ENCODE assay signal across 28 mouse cellular contexts in genomic region chr2:79722415-79722814, GRCm38 (mm10). TPM values are rescaled to one million over a fixed set of nuclear protein-coding genes. Genes with fewer than 3 reads are reported as not detected.
A peak's percentile ranks its signal among the peaks of the same experiment; 100 is the strongest.
DNase-seq lines count a peak whose midpoint lies in the region; ATAC-seq and TF ChIP-seq lines count a peak whose summit lies in the region.
"Had no signal": no experiment of that assay in that cellular context is flagged by ENCODE, and none has a peak within 500 bp of the region (broad histone marks: within the 10 kb centered on the region; RNA-seq: fewer than 3 reads in every experiment).

No protein-coding gene starts in this region.

- no peak overlapping the region for H3K4me3 ChIP-seq in embryonic facial prominence, embryonic 11.5 days (ENCODE audit: low read depth, low read length)
- no peak overlapping the region for H3K4me3 ChIP-seq in embryonic facial prominence, embryonic 10.5 days
- no peak overlapping the region for H3K4me3 ChIP-seq in liver, embryonic 13.5 days (replicated peaks)
- no peak overlapping the region for H3K4me3 ChIP-seq in liver, postnatal 0 days (ENCODE audit: low read depth, low read length)
- H3K4me3 ChIP-seq in G1E (ENCODE audit: low read depth, low read length): no peak overlapping the region
- H3K4me3 ChIP-seq in forebrain, postnatal 0 days (ENCODE audit: low read depth, low read length): no peak overlapping the region
- H3K4me3 ChIP-seq: embryonic facial prominence, embryonic 12.5 days; forebrain, embryonic 10.5 days; forebrain, embryonic 12.5 days had no signal

- no peak overlapping the region for H3K9ac ChIP-seq in embryonic facial prominence, embryonic 11.5 days (replicated peaks; ENCODE audit: low read length)
- H3K9ac ChIP-seq in liver, embryonic 13.5 days: no peak overlapping the region
- no peak overlapping the region for H3K9ac ChIP-seq in liver, postnatal 0 days (replicated peaks)
- no peak overlapping the region for H3K9ac ChIP-seq in forebrain, postnatal 0 days
- H3K9ac ChIP-seq: embryonic facial prominence, embryonic 12.5 days; forebrain, embryonic 12.5 days had no signal

- peak; percentile 15 for DNase-seq in embryonic facial prominence, embryonic 11.5 days (ENCODE audit: low spot score)
- no peak for DNase-seq in embryonic facial prominence, embryonic 10.5 days (ENCODE audit: low spot score)
- no peak for DNase-seq in liver, embryonic 13.5 days
- DNase-seq in liver, postnatal 0 days: no peak
- DNase-seq in G1E (ENCODE audit: low spot score): no peak
- peak; percentile 31 for DNase-seq in fat pad, adult 2 months (ENCODE audit: extremely low read depth, low read depth, low spot score)
- no peak for DNase-seq in forebrain, postnatal 0 days
- DNase-seq in kidney, postnatal 14 days: no peak
- DNase-seq: adrenal gland, adult 8-10 months; adrenal gland, postnatal 14 days; adrenal gland, postnatal 36 days; B cell, adult 2 months; cerebellum, adult 11-12 months; cerebellum, adult 2 months; cerebellum, adult 9-10 months; cerebellum, postnatal 10 days; cerebellum, postnatal 25 days had no signal

- WGBS in embryonic facial prominence, embryonic 11.5 days: 60% methylated on average over 1 of the region's 1 CpGs
- 87% methylated on average over 1 of the region's 1 CpGs for WGBS in embryonic facial prominence, embryonic 10.5 days
- 56% methylated on average over 1 of the region's 1 CpGs for WGBS in liver, embryonic 13.5 days (ENCODE audit: insufficient replicate concordance)
- 63% methylated on average over 1 of the region's 1 CpGs for WGBS in liver, postnatal 0 days (ENCODE audit: insufficient replicate concordance)
- WGBS in forebrain, postnatal 0 days: 72% methylated on average over 1 of the region's 1 CpGs

- H3K4me2 ChIP-seq in embryonic facial prominence, embryonic 11.5 days (ENCODE audit: low read depth, low read length): no peak overlapping the region
- no peak overlapping the region for H3K4me2 ChIP-seq in liver, embryonic 13.5 days
- no peak overlapping the region for H3K4me2 ChIP-seq in liver, postnatal 0 days (ENCODE audit: low read depth, low read length)
- no peak overlapping the region for H3K4me2 ChIP-seq in forebrain, postnatal 0 days (ENCODE audit: low read depth)
- H3K4me2 ChIP-seq: embryonic facial prominence, embryonic 12.5 days; forebrain, embryonic 12.5 days had no signal

- no peak for ATAC-seq in embryonic facial prominence, embryonic 11.5 days (replicated peaks; ENCODE audit: insufficient number of reproducible peaks, low FRiP score, low TSS enrichment, low read depth)
- peak; percentile 39; the same call in 1 of the 2 replicates for ATAC-seq in liver, embryonic 13.5 days (ENCODE audit: low read depth)
- no peak for ATAC-seq in liver, postnatal 0 days
- peak; percentile 40 for ATAC-seq in G1E (ENCODE audit: extremely low read depth, insufficient number of reproducible peaks, low FRiP score, poor library complexity, severe bottlenecking)
- no peak for ATAC-seq in forebrain, postnatal 0 days
- ATAC-seq: activated CD4-positive, CD25-positive, alpha-beta regulatory T cell, adult 4 months; CD4-positive, CD25-positive, alpha-beta regulatory T cell, adult 4 months; forebrain, embryonic 14.5 days; forebrain, embryonic 16.5 days; Patski had no signal

- TF ChIP-seq EP300 in liver, postnatal 0 days (IDR thresholded peaks at IDR 0.05; ENCODE audit: low read depth): no peak

- TF ChIP-seq CTCF in liver, postnatal 0 days (IDR thresholded peaks at IDR 0.05; ENCODE audit: low read depth): no peak
- no peak for TF ChIP-seq CTCF in G1E (IDR thresholded peaks at IDR 0.05; ENCODE audit: low read depth, low read length)
- TF ChIP-seq CTCF in forebrain, postnatal 0 days (IDR thresholded peaks at IDR 0.05; ENCODE audit: low read depth): no peak

- H3K27me3 ChIP-seq in embryonic facial prominence, embryonic 11.5 days (ENCODE audit: control insufficient read depth, insufficient read depth, low read length): no peaks in the 10 kb centered on the region
- no peaks in the 10 kb centered on the region for H3K27me3 ChIP-seq in embryonic facial prominence, embryonic 10.5 days (replicated peaks; ENCODE audit: low read depth, poor library complexity, severe bottlenecking)
- H3K27me3 ChIP-seq in liver, embryonic 13.5 days: no peaks in the 10 kb centered on the region
- H3K27me3 ChIP-seq in liver, postnatal 0 days (ENCODE audit: insufficient read depth, low read length): no peaks in the 10 kb centered on the region
- no peaks in the 10 kb centered on the region for H3K27me3 ChIP-seq in G1E (ENCODE audit: insufficient read depth, low read length)
- no peaks in the 10 kb centered on the region for H3K27me3 ChIP-seq in forebrain, postnatal 0 days (ENCODE audit: insufficient read depth, low read length)
- H3K27me3 ChIP-seq: CH12.LX; embryonic facial prominence, embryonic 12.5 days; forebrain, embryonic 12.5 days had no signal

- H3K27ac ChIP-seq in embryonic facial prominence, embryonic 11.5 days (replicated peaks; ENCODE audit: low read depth, low read length): no peak overlapping the region
- H3K27ac ChIP-seq in embryonic facial prominence, embryonic 10.5 days (replicated peaks): no peak overlapping the region
- no peak overlapping the region for H3K27ac ChIP-seq in liver, embryonic 13.5 days
- no peak overlapping the region for H3K27ac ChIP-seq in liver, postnatal 0 days (ENCODE audit: low read depth)
- H3K27ac ChIP-seq in forebrain, postnatal 0 days (ENCODE audit: low read depth, low read length): no peak overlapping the region
- H3K27ac ChIP-seq: embryonic facial prominence, embryonic 12.5 days; forebrain, embryonic 10.5 days; forebrain, embryonic 12.5 days had no signal

- H3K9me3 ChIP-seq in embryonic facial prominence, embryonic 11.5 days (replicated peaks; ENCODE audit: control insufficient read depth, low read length): no peaks in the 10 kb centered on the region
- no peaks in the 10 kb centered on the region for H3K9me3 ChIP-seq in embryonic facial prominence, embryonic 10.5 days
- H3K9me3 ChIP-seq in liver, embryonic 13.5 days (replicated peaks): no peaks in the 10 kb centered on the region
- H3K9me3 ChIP-seq in liver, postnatal 0 days (ENCODE audit: low read length): no peaks in the 10 kb centered on the region
- H3K9me3 ChIP-seq in G1E (replicated peaks): no peaks in the 10 kb centered on the region
- H3K9me3 ChIP-seq in forebrain, postnatal 0 days (ENCODE audit: low read length): no peaks in the 10 kb centered on the region
- H3K9me3 ChIP-seq: embryonic facial prominence, embryonic 12.5 days; forebrain, embryonic 10.5 days; forebrain, embryonic 12.5 days had no signal

- no peaks in the 10 kb centered on the region for H3K36me3 ChIP-seq in embryonic facial prominence, embryonic 11.5 days (replicated peaks; ENCODE audit: control insufficient read depth, insufficient read depth, low read depth, low read length)
- no peaks in the 10 kb centered on the region for H3K36me3 ChIP-seq in embryonic facial prominence, embryonic 10.5 days (replicated peaks)
- H3K36me3 ChIP-seq in liver, embryonic 13.5 days: no peaks in the 10 kb centered on the region
- no peaks in the 10 kb centered on the region for H3K36me3 ChIP-seq in liver, postnatal 0 days (replicated peaks; ENCODE audit: insufficient read depth, low read length)
- no peaks in the 10 kb centered on the region for H3K36me3 ChIP-seq in G1E (replicated peaks)
- no peaks in the 10 kb centered on the region for H3K36me3 ChIP-seq in forebrain, postnatal 0 days (ENCODE audit: insufficient read depth)
- H3K36me3 ChIP-seq: embryonic facial prominence, embryonic 12.5 days; forebrain, embryonic 10.5 days; forebrain, embryonic 12.5 days had no signal

- no peaks in the 10 kb centered on the region for H3K4me1 ChIP-seq in embryonic facial prominence, embryonic 11.5 days (ENCODE audit: control insufficient read depth, insufficient read depth, low read length)
- no peaks in the 10 kb centered on the region for H3K4me1 ChIP-seq in embryonic facial prominence, embryonic 10.5 days
- H3K4me1 ChIP-seq in liver, embryonic 13.5 days (replicated peaks): no peaks in the 10 kb centered on the region
- no peaks in the 10 kb centered on the region for H3K4me1 ChIP-seq in liver, postnatal 0 days (ENCODE audit: insufficient read depth)
- H3K4me1 ChIP-seq in G1E (ENCODE audit: insufficient read depth, low read depth, low read length): no peaks in the 10 kb centered on the region
- H3K4me1 ChIP-seq in forebrain, postnatal 0 days (ENCODE audit: insufficient read depth): no peaks in the 10 kb centered on the region
- H3K4me1 ChIP-seq: embryonic facial prominence, embryonic 12.5 days; forebrain, embryonic 10.5 days; forebrain, embryonic 12.5 days had no signal

RNA-seq across cellular contexts. Expression of gene Ppp1r1c, which starts 14.8 kb away (rescaled TPM):
- 23.3 and 25.8 TPM in 2 replicates for polyA plus RNA-seq in embryonic facial prominence, embryonic 11.5 days (2014; fragmentation: Nextera tagmentation; extraction: Ambion mirVana)
- 9.4 and 16.2 TPM in 2 replicates for polyA plus RNA-seq in embryonic facial prominence, embryonic 10.5 days (2016; fragmentation: Nextera tagmentation; extraction: Ambion mirVana)
- not detected in 2 replicates for polyA plus RNA-seq in liver, embryonic 13.5 days (2015; fragmentation: Nextera tagmentation; extraction: Ambion mirVana)
- 0.11 TPM in 1 of 2 replicates, not detected in the other for polyA plus RNA-seq in liver, postnatal 0 days (2015; fragmentation: Nextera tagmentation; extraction: Ambion mirVana)
- total RNA-seq in G1E (2014; fragmentation: Nextera tagmentation): not detected in 2 replicates
- total RNA-seq in G1E (2017): 0.11 and 0.12 TPM in 2 replicates
- polyA plus RNA-seq in G1E (2012): not detected in 2 replicates
- total RNA-seq in forebrain, postnatal 0 days (2014; rRNA removed): 1.4 TPM in 1 of 2 replicates, not detected in the other
- polyA plus RNA-seq in forebrain, postnatal 0 days (2015; fragmentation: Nextera tagmentation; extraction: Ambion mirVana): 0.19 and 0.33 TPM in 2 replicates
- total RNA-seq: adrenal gland, adult 18-20 months; adrenal gland, adult 8-10 months; adrenal gland, postnatal 14 days; adrenal gland, postnatal 36 days; CH12.LX had no signal
- polyA plus RNA-seq: activated CD4-positive, CD25-positive, alpha-beta regulatory T cell, adult 4 months; cortical plate, adult 2 months; forebrain, embryonic 10.5 days; forebrain, embryonic 16.5 days; Patski had no signal

Comparison
In these comparisons a context has a peak if more than half of its experiments do, and no peak if none do; other contexts are left out.
1. ATAC-seq: peak in liver, embryonic 13.5 days (single experiment) and G1E (single experiment); none in embryonic facial prominence, embryonic 11.5 days (single experiment), liver, postnatal 0 days (single experiment) and forebrain, postnatal 0 days (single experiment).
2. DNase-seq: peak in embryonic facial prominence, embryonic 11.5 days (single experiment) and fat pad, adult 2 months (single experiment); none in embryonic facial prominence, embryonic 10.5 days (single experiment), liver, embryonic 13.5 days (single experiment), liver, postnatal 0 days (single experiment), G1E (single experiment), forebrain, postnatal 0 days (single experiment) and kidney, postnatal 14 days (single experiment).